Mouse (Mus musculus) heart, adult 2 months (tissue): ENCODE measurements around the gene Lsg1.
A peak's percentile ranks its signal among the peaks of the same experiment; 100 is the strongest.

Experiments used
- CTCF ChIP-seq: fragments of 200-600 bp; IDR thresholded peaks from 2 replicates; pipeline ENCODE4 v1.8.1; 2022; ENCODE audit warnings: antibody characterized with exemption, mild to moderate bottlenecking, moderate library complexity
- EP300 ChIP-seq: fragments of 200-500 bp; IDR thresholded peaks from 2 replicates; pipeline ENCODE4 v1.6.1; 2011; ENCODE audit warnings: low read depth, low read length, control low read depth; ENCODE audit not compliant: insufficient read depth
- POLR2A ChIP-seq: fragments of 200-500 bp; IDR thresholded peaks from 2 replicates; pipeline ENCODE4 v1.6.1; 2011; ENCODE audit warnings: mild to moderate bottlenecking, low read depth, low read length, control low read depth; ENCODE audit not compliant: insufficient read depth

DNA sequence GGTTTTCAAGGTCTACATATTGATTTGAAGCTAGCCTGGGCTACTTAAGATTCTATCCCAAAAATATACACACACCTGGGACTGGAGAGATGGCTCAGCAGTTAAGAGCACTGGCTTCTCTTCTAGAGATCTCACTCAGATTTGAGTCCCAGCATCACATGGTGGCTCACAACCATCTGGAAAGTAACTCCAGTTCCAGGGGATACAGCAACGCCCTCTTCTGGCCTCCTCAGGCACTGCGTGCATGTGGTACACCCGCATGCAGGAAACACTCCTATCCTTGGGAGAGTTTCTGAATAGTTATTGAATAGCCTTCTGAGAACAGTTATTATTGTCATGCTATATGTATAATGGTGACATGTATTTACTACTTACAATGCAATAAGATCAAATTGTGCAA, 66.2 kb downstream of the Lsg1 start:
- peak; percentile 17; the same call in 1 of the 2 replicates for TF ChIP-seq CTCF
- no peak for TF ChIP-seq POLR2A
- TF ChIP-seq EP300, result no peak
